Mouse (Mus musculus) spleen, adult 12 weeks (tissue): ENCODE results near the gene H2-K1.
"Not testable (repeated sequence)": the region's sequence is repeated elsewhere in the genome, so short reads cannot be mapped to it uniquely, and the experiment has no call there.

Experiments
- DNase-seq: peaks from one replicate; pipeline ENCODE4 v3.0.0; 2022; ENCODE audit warnings: low spot score

H2-K1 gene

DNA sequence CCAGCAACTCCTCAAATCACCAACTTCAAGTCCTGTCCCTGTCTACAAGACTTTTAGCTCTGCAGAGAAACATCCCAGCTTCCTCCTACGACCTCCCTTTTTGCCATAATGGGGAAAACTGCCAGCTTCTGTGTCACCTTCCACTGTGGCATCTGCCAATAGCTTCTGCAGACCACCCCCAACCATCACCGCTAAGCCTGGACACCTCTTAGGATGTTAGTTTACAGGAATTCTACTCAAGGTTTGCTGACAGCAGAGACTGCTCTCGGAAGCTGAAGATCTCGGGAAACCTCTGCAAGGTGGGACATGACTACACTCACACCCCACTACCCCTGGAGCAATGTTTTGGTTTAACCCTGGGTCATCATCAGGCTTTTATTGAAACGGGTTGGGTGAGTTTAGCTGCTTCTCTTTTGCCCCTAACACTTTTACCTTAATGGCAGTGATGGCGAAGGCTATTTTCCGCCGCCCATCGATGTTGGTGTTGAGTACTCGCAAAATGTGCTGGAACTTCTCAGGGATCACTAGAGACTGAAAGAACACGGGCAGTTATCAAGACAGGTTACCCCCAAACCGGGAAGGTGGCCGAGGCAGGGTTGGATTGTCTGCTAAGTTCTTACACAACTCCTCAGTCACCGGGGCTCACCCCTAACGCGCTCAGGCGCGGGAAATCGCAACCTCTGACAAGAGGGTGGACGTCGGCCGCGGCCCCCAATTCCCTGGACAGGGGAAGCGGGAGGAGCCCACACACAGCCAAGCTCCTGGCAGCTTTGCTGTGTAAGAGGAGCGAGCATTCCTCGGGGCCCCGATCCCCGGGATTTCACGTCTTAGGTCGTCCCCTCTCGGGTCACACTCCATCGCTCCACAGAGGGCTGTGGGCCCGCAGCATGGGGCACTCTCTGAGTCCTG lies 45.2 kb downstream of the H2-K1 start:
- no peak for DNase-seq

DNA sequence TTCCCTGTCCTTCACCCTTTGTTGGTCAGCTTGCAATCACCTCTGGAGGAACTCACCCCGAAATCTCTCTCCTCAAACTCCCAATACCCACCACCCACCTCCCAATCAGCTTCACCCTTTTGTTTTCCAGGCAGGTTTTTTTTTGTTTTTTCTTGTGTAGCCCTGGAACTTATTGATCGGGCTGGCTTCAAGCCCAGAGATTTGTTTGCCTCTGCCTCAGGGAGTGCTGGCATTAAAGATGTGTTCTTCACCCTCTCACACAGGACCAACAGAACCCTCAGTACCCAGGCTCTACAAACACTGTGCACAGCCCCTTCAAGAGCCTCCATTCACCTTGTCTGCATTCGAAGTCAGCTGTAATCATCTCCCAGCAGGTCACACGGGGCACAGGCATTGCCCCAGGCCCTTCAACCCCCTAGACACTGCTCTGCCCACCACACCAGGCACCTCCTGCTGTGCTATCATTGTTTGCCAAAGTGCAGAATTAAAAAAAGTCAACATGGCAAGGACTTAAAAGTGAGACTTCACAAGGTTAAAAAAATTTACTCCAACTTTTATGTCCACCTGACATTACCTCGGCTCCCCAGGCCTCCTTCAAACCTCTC lies 46.1 kb downstream of the H2-K1 start:
- DNase-seq = no peak

DNA sequence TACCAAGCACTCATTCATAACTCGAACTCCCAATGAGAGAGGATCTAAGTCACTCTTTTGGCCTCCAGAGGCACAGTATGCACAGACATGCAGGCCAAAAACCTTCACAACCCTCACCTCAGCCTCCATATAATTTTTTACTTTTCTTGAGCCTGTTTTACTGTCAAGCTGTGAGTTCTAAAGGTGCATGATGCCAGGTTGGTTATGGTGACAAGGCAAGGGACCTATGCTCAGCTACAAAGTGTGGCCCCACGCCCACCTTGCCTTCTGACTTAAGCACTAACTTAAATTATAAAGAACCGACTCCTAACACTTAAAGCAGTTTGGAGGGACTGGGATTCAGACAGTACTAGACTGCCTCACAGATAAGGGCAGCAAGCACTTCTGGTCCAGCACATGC lies 46.8 kb downstream of the H2-K1 start:
- no peak for DNase-seq

DNA sequence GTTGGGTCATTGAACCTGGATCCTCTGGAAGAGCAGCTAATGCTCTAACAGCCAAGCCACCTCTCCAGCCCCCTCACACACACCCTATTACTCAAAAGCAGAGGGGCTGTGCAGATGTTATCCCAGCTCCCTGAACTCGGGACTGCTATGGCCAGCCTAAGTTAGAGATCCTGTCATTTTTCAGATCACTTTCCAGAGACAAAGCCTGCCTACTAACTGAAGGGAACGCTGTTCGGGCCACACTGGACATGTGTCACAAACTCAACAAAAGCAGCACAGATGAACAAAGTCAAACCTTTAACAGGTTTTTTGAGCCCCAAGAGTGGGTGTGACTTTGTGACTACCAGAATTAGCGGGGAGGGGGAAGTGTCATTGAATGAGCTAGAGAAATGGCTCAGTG lies 47.3 kb downstream of the H2-K1 start:
- DNase-seq = no peak

DNA sequence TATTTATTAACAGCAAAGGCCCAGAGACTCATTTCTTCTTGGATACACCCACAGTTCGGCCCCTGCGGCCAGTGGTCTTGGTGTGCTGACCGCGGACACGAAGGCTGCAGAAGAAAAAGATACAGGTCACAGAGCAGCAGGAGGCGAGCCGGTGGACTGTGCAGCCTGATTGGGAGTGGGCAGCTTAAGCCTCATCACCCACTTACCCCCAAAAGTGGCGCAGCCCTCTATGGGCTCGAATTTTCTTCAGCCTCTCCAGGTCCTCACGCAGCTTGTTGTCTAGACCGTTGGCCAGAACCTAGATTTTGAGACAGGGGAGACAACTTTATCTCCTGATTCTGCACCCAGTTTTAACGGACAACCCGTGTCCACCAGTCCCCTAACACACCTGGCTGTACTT lies 48.1 kb downstream of the H2-K1 start:
- DNase-seq = not testable (repeated sequence)

DNA sequence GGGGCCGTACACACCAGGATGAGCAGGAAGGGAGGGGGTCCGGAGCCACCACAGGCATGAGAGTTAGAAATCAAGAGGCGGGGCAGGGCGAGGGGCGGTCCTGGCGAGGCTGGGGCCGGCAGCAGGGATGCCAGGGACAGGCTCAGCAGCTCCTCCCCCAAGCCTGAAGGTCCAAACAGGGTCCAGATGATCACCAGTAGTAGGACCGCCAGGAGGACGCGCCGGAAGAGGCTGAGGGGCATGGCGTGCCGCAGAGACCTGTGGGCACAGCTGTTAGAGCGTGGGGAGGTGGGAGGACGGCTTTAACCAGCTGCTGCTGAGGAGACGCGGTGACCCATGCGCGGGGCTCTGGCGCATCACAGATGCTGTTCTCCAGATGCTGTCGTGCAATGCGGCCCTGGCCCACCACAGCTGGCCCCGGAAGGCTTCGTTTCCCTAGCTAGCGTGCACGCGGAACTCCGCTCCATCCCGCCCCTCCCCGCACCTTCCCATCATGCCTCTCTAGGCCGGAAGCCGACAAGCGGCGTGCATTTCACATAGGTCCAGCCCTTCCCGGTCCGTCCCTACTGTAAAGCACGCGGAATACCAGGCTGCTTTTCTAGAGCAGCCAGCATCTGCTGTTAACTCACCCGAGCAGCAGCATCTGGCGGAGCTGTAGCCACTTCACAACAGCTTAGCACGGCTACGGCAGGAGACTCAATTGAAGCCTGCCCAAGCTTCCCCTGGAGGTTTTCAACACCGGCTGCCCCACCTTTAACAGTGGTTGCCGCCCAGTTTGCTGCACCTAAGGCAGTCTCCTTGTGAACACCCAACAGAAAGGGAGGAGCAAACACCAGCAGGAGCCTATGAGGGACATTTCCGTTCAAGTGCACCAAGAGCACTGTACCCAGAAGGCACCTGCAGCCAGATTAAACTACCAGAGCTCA lies 48.9 kb downstream of the H2-K1 start, which contains the start of gene B3galt4:
Gene B3galt4 (minus strand): TSS at position 468 of the 926 bp plus-strand sequence.
- peak; percentile 64 for DNase-seq

DNA sequence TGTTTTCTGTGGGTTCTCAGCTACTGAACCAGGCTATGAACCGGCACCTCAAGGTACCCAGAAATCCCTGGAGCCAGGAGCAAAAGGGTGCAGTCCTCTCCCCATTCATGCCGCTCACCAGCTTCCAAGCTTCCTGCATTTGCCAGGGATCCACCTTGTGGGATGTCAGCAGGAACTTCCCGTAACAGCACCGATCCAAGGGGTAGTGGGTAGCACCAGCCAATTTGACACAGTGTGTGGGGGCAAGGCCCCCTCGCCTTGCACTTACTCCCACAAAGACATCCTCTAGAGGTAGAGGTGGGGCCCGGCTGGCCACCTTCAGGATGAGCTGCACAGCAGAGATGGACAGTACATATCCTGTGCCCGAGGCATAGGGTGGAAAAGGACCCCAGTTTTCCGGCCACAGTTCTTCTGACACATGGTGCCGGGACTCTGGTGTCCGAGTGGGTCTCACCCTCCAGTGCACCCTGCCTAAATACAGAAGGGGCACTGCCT lies 50.0 kb downstream of the H2-K1 start:
- no peak for DNase-seq

DNA sequence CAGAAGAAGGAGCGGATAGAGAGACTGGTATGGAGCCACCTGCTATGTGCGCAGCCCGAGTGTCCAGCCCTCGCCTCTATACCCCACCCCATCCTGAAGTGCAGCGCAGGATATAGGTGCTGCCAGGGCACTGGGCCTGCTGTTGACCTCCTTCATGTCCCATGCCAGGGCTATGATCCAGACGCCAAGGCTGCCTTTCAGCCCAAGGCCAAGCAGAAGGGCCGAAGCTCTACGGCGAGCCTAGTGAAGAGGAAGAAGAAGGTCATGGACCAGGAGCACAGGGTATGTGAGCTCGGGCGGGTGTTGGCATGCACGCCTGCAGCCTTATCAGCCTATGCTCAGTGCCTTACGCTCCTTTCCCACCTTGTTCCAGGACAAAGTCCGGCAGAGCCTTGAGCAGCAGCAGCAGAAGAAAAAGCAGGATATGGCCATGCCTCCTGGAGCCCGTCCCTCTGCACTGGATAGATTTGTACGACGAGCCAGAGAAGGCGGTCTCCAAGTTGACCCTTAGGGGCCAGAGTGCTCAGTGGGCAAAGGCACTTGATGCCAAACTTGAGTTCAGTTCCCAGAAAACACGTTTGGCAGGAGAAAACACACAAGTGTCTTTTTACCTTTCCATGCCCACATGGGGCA lies 51.1 kb downstream of the H2-K1 start:
- no peak for DNase-seq

DNA sequence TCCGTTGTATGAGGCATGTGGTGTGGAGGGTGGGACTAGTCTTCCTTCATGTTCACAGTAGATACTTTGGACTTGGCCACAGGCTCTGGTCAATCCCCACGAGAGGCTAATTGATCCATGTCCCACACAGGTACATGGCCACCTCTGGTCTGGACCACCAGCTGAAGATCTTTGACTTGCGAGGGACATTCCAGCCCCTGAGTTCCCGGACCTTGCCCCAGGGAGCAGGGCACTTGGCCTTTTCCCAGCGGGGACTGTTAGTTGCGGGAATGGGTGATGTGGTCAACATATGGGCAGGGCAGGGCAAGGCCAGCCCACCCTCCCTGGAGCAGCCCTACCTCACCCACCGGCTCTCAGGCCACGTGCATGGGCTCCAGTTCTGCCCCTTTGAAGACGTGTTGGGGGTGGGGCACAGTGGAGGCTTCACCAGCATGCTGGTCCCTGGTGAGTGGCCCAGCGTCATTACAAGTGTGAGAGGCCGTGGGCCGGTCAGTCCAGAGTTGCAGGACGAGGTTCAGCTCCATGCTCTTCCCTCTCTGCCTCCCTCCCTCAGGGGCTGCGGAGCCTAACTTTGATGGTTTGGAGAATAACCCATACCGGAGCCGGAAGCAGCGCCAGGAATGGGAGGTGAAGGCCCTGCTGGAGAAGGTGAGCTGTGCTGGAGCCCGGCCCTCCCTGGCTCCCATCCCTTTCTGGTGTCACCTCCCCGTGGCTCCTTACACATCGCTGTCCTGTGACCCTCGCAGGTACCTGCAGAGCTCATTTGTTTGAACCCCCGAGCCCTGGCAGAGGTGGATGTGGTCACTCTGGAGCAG lies 51.9 kb downstream of the H2-K1 start:
- DNase-seq = no peak

DNA sequence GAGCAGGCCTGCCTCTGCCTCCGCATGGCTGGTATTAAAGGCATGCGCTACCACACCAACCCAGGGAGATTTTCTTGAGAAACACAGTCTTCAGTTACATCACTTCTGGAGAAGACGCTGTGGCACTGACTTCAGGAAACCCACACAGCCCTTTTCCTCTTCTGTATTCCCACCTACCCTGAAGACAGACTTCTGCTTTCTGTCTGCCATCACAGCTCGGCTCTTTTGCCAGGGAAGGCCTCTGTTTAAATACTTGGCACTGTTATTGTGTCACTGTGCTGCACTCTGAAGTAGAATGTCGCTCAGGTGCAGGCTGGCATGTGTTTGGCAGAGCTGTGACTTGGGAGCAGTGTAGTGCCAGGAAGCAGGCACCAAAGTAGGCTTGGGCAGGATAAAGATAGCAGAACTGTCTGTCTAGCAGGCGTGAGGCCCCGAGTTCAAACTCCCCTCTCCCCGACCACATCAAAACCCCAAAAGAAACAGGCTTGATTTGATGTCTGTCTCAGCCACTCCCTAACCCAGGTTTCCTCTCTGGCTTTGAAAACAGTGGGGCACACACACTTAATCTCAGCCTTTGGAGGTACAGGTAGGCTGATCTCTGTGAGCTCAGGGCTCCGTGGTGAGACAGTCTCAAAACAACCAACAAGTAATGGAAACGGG lies 52.6 kb downstream of the H2-K1 start:
- no peak for DNase-seq
